Mouse (Mus musculus) megakaryocyte, embryonic 14.5 days (primary cell): ENCODE measurements at regions not wholly inside any gene's neighbourhood (a gene's known extent, or its start where the extent isn't known, plus 50 kb on each side); places are given as distances from the start of the nearest gene placed in this dataset.

Source experiments
- FLI1 ChIP-seq: IDR thresholded peaks from 2 replicates; pipeline ENCODE4 v1.6.1; 2012; ENCODE audit warnings: low read length, inconsistent platforms, mixed read lengths
- GATA1 ChIP-seq: IDR thresholded peaks from 3 replicates; pipeline ENCODE4 v1.6.1; 2012; ENCODE audit warnings: mixed read lengths, low read length, inconsistent platforms, borderline replicate concordance

- TF ChIP-seq GATA1 (no peak), FLI1 (no peak)
Measured at GRCm38 (mm10) chr12:20231986-20232541, 277.8 kb downstream of the Gm21863 start.
